Mouse (Mus musculus) Patski (cell line): Measurements from ENCODE around the gene Nadsyn1. TPM values are rescaled to one million over a fixed set of nuclear protein-coding genes. Genes with fewer than 3 reads are reported as not detected.
A peak's percentile ranks its signal among the peaks of the same experiment; 100 is the strongest.

ENCODE experiments used
- ATAC-seq: fragments of 100-300 bp; one replicate; pipeline ENCODE4 v1.8.0; 2021
- CTCF ChIA-PET: fragments of 350-600 bp; sonication (Branson Sonifier 250); formaldehyde crosslinking; loops from one replicate; lab custom pipeline; 2022; ENCODE audit warnings: inconsistent platforms; lab: Charles Lee
- POLR2A ChIA-PET: fragments of 350-600 bp; sonication (Branson Sonifier 250); formaldehyde crosslinking; loops from one replicate; lab custom pipeline; 2022; ENCODE audit warnings: antibody characterized with exemption, inconsistent platforms; lab: Charles Lee
- DNase-seq: peaks from one replicate; pipeline ENCODE4 v3.0.0-alpha.2; 2011; ENCODE audit warnings: low read depth, low spot score
- H3K27me3 ChIP-seq: fragments of 371-371 bp; one replicate; pipeline ENCODE4 v1.5.1; 2021
- CTCF ChIP-seq: fragments of 100-300 bp; IDR thresholded peaks from one replicate; pipeline ENCODE4 v1.5.1; 2021
- in situ Hi-C: fragments of 300-500 bp; cut with MboI; formaldehyde crosslinking; loops from 3 replicates; pipeline ENCODE4 v1.11.1; 2018; ENCODE audit warnings: low pct_unique_long_range_greater_than_20kb, mixed read lengths
- polyA plus RNA-seq: library from polyadenylated mRNA; unstranded; gene quantifications from one replicate; pipeline ENCODE4 v1.2.3, GENCODE M21; 2021

The Nadsyn1 gene
- polyA plus RNA-seq, 1 experiment from 2014 or later, result 23.5 TPM

GRCm38 (mm10) chr7:143777375-143777774 lies 45.3 kb downstream of the Nadsyn1 start:
- TF ChIP-seq CTCF, result no peak
- H3K27me3 ChIP-seq, result no peaks in the 10 kb centered on the region
- CTCF ChIA-PET, result interaction anchor here (4.2 kb wide), 1 partner anchor 14 kb away, joined by 18 read pairs; no protein-coding TSS in a partner anchor
- no peak for ATAC-seq
- in situ Hi-C loops, result no loop called here
- POLR2A ChIA-PET, result no interaction called here
- DNase-seq, result no peak

DNA sequence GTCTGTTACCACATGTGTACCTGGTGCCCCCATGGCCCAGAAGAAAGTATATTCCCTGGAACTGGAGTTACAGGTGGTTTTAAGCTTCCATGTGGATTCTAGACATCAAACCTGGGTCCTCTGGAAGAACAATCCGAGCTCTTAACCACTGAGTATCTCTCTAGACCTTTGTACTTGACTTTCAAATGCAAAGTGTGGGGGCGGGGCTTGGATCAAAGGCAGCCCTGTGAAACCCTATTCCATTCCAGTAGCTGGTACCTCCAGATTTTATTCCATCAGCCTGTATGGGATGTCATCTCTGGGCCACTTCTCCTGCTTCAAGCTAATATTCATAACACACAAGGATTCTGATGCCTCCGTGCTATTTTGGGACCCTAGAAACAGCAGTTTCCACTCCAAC lies 46.5 kb downstream of the Nadsyn1 start:
- ATAC-seq (no peak), DNase-seq (no peak)
- in situ Hi-C loops, result no loop called here
- ChIA-PET POLR2A (no interaction called here), CTCF (interaction anchor here (2.1 to 4.2 kb wide), 2 partner anchors 9 to 12 kb away, joined by 11 to 18 read pairs; partner anchors contain the start of gene Mrgpre)
- TF ChIP-seq CTCF, result no peak
- H3K27me3 ChIP-seq, result no peaks in the 10 kb centered on the region

- POLR2A ChIA-PET, result no interaction called here
- H3K27me3 ChIP-seq, result no peaks in the 10 kb centered on the region
- DNase-seq (no peak), ATAC-seq (no peak)
- CTCF ChIA-PET, result no interaction called here
- TF ChIP-seq CTCF, result no peak
- in situ Hi-C loops, result no loop called here
These were observed 53.2 kb downstream of the Nadsyn1 start for GRCm38 (mm10) chr7:143769461-143769860.

DNA sequence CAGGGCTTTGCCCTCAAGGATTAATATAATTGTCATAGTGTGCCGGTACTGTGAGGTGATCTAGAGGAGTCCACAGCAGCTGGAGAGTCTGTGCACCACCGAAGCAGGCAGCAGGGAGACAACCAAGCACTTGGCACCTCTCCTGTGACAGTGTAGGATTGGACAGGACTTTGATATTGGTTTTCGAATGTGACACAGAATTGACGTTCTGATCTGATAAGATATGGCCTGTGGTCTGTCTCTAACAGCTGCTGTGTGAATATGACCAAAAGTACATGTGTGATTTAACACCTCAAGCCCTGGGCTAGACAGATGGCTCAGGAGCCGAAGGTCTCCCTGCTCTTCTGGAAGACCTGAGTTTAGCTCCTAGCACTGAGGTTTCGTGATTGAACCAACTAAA lies 54.4 kb downstream of the Nadsyn1 start:
- H3K27me3 ChIP-seq, result no peaks in the 10 kb centered on the region
- DNase-seq (no peak), ATAC-seq (no peak)
- ChIA-PET CTCF (interaction anchor here (0.8 kb wide), 1 partner anchor 62 kb away, joined by 3 read pairs; no protein-coding TSS in a partner anchor), POLR2A (no interaction called here)
- in situ Hi-C loops, result no loop called here
- TF ChIP-seq CTCF, result no peak

DNA sequence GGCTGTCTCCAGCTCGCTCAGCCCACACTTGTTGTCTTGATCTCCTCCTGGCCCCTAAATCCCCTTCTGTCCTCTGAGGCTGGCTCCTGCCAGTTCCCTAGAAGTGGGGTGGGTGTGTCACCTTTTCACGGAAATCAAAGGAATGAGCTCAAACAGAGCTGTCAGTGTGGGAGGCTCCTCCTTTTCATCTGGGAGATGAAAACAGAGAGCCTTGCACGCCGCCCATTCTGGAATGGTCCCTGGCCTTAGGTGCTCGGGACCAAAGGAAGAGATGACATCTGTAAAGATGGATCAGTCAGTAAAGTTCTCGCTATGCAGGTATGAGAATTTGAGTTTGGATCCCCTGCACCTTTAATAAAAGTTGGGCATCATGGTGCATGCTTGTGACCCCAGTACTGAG lies 55.8 kb downstream of the Nadsyn1 start, which contains the start of gene Mrgprg:
TSS of gene Mrgprg (minus strand) at position 101 of the 400 bp plus-strand sequence.
- ChIA-PET CTCF (no interaction called here), POLR2A (no interaction called here)
- in situ Hi-C loops, result no loop called here
- no peaks in the 10 kb centered on the region for H3K27me3 ChIP-seq
- DNase-seq (no peak), ATAC-seq (no peak)
- TF ChIP-seq CTCF, result no peak

GRCm38 (mm10) chr7:143764876-143765530 lies 57.6 kb downstream of the Nadsyn1 start:
- no peak for DNase-seq
- no peak for TF ChIP-seq CTCF
- no peaks in the 10 kb centered on the region for H3K27me3 ChIP-seq
- in situ Hi-C loops, result loop anchor here (5.0 kb wide), 1 partner anchor 613 kb away; no protein-coding TSS in a partner anchor
- ChIA-PET POLR2A (no interaction called here), CTCF (interaction anchor here (1.0 to 2.0 kb wide), 5 partner anchors 11 to 59 kb away, joined by 4 to 18 read pairs (median 12); partner anchors contain the start of gene Mrgpre)
- ATAC-seq, result no peak

DNA sequence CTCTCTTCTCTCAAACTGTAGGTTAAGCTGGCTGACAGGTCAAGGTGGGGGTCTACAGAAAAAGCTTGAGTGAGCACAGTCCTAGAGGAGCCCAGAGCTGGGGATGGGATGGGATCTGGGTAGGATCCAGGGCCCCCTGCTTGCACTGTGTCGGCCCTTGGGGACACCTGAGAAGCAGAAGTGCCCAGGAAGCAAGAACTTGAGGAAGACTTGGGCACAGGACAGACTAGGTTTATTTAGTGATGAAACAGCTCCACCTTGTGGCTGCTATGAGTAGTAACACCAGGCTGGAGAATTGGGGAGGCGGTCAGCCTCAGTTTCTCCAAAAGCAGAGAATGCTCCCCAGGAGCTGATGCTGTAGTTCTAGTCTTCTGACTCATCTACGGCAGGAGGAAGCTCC lies 58.9 kb downstream of the Nadsyn1 start:
- peak; percentile 86 for TF ChIP-seq CTCF
- in situ Hi-C loops, result loop anchor here (5.0 kb wide), 1 partner anchor 611 kb away; no protein-coding TSS in a partner anchor
- no peak for DNase-seq
- ChIA-PET CTCF (interaction anchor here (0.7 to 2.3 kb wide), 13 partner anchors 8 to 208 kb away, joined by 3 to 18 read pairs (median 5); partner anchors contain the start of gene Mrgpre), POLR2A (no interaction called here)
- peak; percentile 45 for ATAC-seq
- H3K27me3 ChIP-seq, result no peaks in the 10 kb centered on the region

- no peak for TF ChIP-seq CTCF
- no peak for DNase-seq
- ATAC-seq, result no peak
- in situ Hi-C loops, result loop anchor here (10.0 kb wide), 1 partner anchor 174 kb away; no protein-coding TSS in a partner anchor
- ChIA-PET POLR2A (no interaction called here), CTCF (interaction anchor here (1.2 kb wide), 1 partner anchor 10 kb away, joined by 3 read pairs; no protein-coding TSS in a partner anchor)
- no peaks in the 10 kb centered on the region for H3K27me3 ChIP-seq
These were observed 63.7 kb downstream of the Nadsyn1 start for GRCm38 (mm10) chr7:143758956-143759355.

DNA sequence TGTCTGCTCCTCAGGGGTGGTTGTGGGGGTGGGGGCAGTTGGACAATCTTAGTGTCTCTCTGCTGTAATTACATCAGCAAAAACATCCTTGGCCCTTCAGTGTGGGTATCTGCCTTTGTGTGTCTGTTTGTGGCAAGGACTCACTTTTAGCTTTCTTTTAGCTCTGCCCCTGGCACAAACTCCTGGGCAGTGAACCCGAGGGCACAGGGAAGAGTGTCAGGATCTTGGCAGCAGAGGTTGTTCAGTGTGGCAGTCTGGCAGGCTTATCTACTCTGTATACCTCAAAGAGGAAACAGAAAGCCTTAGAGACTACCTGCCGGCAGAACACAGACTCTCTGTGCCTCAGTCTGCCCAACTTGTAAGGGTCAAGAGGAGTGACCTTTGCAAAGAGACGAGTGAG lies 65.0 kb downstream of the Nadsyn1 start:
- in situ Hi-C loops, result loop anchor here (10.0 kb wide), 1 partner anchor 173 kb away; no protein-coding TSS in a partner anchor
- no peak for ATAC-seq
- no peaks in the 10 kb centered on the region for H3K27me3 ChIP-seq
- ChIA-PET CTCF (no interaction called here), POLR2A (no interaction called here)
- DNase-seq, result no peak
- TF ChIP-seq CTCF, result no peak

DNA sequence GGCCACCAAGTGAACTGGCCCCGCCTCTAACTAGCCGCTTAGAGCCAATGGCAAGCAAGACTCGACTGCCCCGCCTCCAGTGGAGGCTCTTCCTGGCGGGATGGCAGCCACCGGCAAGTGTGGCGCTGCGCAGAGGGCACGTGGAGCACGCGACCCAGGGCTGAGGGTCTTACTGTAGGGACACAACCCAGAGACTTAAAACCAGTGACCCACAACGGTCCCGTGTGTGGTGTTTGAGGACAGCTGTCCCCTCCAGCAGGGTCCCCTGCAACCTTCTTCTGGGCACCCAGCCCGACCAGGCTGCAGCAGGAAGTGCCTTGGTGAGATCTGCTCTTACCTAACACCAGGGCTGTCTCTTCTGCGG lies 65.6 kb downstream of the Nadsyn1 start:
- peak; percentile 77 for ATAC-seq

More for the DNA sequence above, 65.6 kb downstream of the Nadsyn1 start:
- no peak for TF ChIP-seq CTCF
- in situ Hi-C loops, result loop anchor here (10.0 kb wide), 1 partner anchor 172 kb away; no protein-coding TSS in a partner anchor
- CTCF ChIA-PET, result no interaction called here
- H3K27me3 ChIP-seq, result no peaks in the 10 kb centered on the region
- DNase-seq, result no peak
- POLR2A ChIA-PET, result interaction anchor here (0.6 kb wide), 1 partner anchor 42 kb away, joined by 3 read pairs; no protein-coding TSS in a partner anchor
